Mouse (Mus musculus) fibroblast of lung, adult 2 months (primary cell): ENCODE results near the gene Tent4b.

ENCODE experiments used
- DNase-seq: peaks from one replicate; pipeline ENCODE4 v3.0.0-alpha.2; 2011; ENCODE audit warnings: low read depth

Tent4b gene

DNA sequence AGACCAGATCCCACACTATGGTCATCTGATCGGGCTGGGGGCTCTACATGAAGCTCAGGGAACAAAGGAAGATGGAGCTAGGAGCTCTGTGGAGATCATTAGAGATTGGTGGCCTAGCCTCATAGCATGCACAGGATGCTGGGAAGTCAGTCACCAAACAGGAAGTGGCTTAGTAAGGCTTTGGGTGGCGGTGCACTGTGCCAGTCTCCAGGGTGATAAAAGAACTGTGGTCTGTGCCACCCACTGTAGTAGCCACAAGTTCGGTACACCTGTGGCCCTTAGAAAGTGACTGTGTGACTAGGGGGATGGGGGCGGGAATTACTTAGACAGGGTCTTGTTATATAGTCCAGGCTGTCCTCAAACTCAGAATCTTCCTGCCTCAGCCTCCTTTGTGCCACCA lies 106.8 kb downstream of the Tent4b start:
- DNase-seq: no peak

DNA sequence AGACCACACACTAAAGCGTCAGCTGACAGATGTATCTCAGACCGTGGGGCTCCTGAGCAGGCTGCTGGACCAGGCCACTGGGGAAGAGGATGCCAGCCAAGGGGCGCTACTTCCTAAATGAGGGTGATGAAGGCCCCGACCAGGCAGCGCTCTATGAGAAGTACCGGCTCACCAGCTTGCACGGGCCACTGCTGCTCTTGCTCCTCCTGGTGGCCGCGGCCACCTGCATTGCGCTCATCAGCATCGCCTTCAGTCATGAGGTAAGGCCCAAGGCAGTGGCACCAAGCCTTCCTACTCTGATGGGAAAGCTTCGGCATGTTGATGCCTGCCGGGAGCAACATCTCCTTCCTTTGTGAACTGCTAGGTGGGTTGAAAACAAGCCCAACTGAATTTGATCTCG lies 107.5 kb downstream of the Tent4b start:
- DNase-seq: no peak

DNA sequence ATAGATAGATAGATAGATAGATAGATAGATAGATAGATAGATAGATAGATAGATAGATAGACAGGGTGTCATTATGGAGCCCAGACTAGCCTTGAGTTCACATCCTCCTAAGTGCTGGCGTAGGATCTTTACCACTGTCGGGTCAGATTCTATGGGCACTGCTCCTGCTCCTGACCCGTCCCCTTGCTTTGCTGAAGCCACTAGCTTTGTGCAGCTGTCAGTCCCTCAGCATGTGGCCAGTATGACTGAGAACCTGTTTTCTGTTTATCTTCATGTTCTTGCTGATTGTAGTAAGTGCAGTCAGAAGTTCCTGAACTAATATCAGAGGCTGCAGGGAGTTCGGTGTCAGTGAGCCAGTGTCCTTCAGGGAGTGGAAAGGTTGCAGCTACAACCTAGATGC lies 108.7 kb downstream of the Tent4b start:
- no peak for DNase-seq
